Mouse (Mus musculus) E14TG2a.4 (cell line): ENCODE data around the gene Olfr686.
A peak's percentile ranks its signal among the peaks of the same experiment; 100 is the strongest.

Experiments used
- CTCF ChIP-seq: conservative IDR thresholded peaks from 2 replicates; pipeline ENCODE4 v1.5.1; 2014; ENCODE audit warnings: low read length
- NANOG ChIP-seq: IDR thresholded peaks from 2 replicates; pipeline ENCODE4 v1.6.1; 2014; ENCODE audit warnings: borderline replicate concordance, low read length, mixed read lengths
- POU5F1 ChIP-seq: IDR thresholded peaks from 2 replicates; pipeline ENCODE4 v1.6.1; 2014; ENCODE audit warnings: low read length, borderline replicate concordance

DNA sequence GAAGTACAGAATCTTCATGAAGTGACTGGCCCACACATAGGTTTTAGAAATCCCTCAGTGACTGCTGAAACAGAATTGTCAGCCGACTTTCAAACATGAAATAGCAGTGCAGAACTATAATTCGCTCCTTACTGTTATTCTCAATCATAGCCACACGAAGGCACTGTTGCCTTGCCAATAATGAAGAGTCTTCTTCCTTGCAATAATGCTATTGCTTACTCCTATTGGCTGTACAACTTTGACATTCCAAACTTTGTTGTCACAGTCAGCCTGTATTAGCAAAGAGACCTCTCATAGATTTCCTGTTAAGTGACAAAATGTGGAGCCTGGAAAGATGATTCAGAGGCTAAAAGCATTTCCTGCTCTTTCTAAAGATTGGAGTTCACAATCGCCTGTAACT is 36.5 kb downstream of the Olfr686 start:
- TF ChIP-seq POU5F1 = no peak
- TF ChIP-seq CTCF = peak; percentile 43
- TF ChIP-seq NANOG = no peak
